8 mouse cellular contexts compared by ENCODE assay signal in the genomic region with DNA sequence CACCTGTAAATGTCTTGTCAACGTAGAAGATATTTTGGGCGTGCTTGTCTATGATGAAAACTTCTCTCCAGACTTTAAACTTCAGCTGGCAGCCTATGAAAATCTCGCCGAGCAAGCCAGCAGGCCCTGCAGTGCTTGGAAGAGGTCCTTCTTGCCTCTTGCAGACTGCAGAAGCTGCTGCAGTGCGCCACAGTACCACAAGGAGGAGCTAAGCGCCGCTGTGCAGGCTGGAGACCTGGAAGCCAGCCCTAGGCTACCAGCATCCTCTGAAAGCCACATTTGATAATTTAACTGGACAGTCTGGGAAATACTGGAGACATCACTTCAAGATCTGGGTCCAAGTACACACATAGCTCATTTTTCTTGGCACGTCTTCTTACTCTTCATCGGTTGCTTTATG. TPM values are rescaled to one million over a fixed set of nuclear protein-coding genes. Genes with fewer than 3 reads are reported as not detected.
DNase-seq lines count a peak whose midpoint lies in the region; ATAC-seq and TF ChIP-seq lines count a peak whose summit lies in the region.

No protein-coding gene starts in this region.

- H3K4me3 ChIP-seq in MEL (ENCODE audit: control insufficient read depth in 1 of 2, insufficient read depth in 1 of 2, low read depth in 2 of 2, low read length in 2 of 2) = no peak overlapping the region
- no peak overlapping the region for H3K4me3 ChIP-seq in forebrain, embryonic 14.5 days (ENCODE audit: low read depth, low read length)

- H3K9ac ChIP-seq in MEL (ENCODE audit: control insufficient read depth, low read depth, low read length, poor library complexity, severe bottlenecking) = no peak overlapping the region
- no peak overlapping the region for H3K9ac ChIP-seq in forebrain, embryonic 14.5 days (ENCODE audit: low read length)

- H3K79me2 ChIP-seq in MEL (ENCODE audit: control insufficient read depth, insufficient read depth, low read length, poor library complexity) = no peaks in the 10 kb centered on the region

- TF ChIP-seq RAD21 in MEL (IDR thresholded peaks at IDR 0.05; ENCODE audit: low read depth, low read length) = peak; percentile 89

- TF ChIP-seq CTCF in MEL (IDR thresholded peaks at IDR 0.05 in 2 of 3, conservative IDR thresholded peaks at IDR 0.05 in 1 of 3; ENCODE audit: control insufficient read depth in 1 of 3, insufficient read depth in 1 of 3, low read depth in 2 of 3, low read length in 3 of 3, poor library complexity in 1 of 3, severe bottlenecking in 1 of 3) = peak; percentile 88 to 98 (median 95)

- peaks cover 5% of the 10 kb centered on the region in 2 experiments; a peak in 3 of 4 replicates for H3K4me1 ChIP-seq in MEL (ENCODE audit: control insufficient read depth in 1 of 2, insufficient read depth in 2 of 2, low read length in 2 of 2)
- no peaks in the 10 kb centered on the region for H3K4me1 ChIP-seq in forebrain, embryonic 14.5 days (ENCODE audit: control insufficient read depth, insufficient read depth, low read length)

- peak; percentile 88 for ATAC-seq in cerebellum, adult (ENCODE audit: insufficient number of reproducible peaks, low FRiP score, low TSS enrichment)
- peak; percentile 83 for ATAC-seq in forebrain, embryonic 14.5 days
- ATAC-seq in hematopoietic stem cell, adult 5-6 weeks (replicated peaks in 1 of 2; ENCODE audit: insufficient read depth in 1 of 2, low FRiP score in 2 of 2, low TSS enrichment in 1 of 2, low read depth in 1 of 2, poor library complexity in 2 of 2, severe bottlenecking in 2 of 2) = peak; percentile 96 to 99

- WGBS in forebrain, embryonic 14.5 days = 15% methylated on average over 9 of the region's 9 CpGs

- DNase-seq in MEL (ENCODE audit: low read depth, low spot score) = peak; percentile 82
- peak; percentile 81 for DNase-seq in forebrain, embryonic 14.5 days (ENCODE audit: low spot score)
- peak; percentile 55 for DNase-seq in layer of hippocampus, adult 9-10 months (ENCODE audit: low spot score)
- peak; percentile 76 for DNase-seq in lung, postnatal 25 days (ENCODE audit: low spot score)
- peak; percentile 49 for DNase-seq in retina, postnatal 7 days (ENCODE audit: low read depth, low spot score)
- peak; percentile 70 to 82 for DNase-seq in urinary bladder, adult 18-20 months (ENCODE audit: low spot score in 2 of 2)

- H3K36me3 ChIP-seq in MEL (ENCODE audit: control insufficient read depth in 1 of 2, insufficient read depth in 2 of 2, low read length in 2 of 2) = peaks cover 0 to 3% of the 10 kb centered on the region in 2 experiments; a peak in 2 of 4 replicates
- no peaks in the 10 kb centered on the region for H3K36me3 ChIP-seq in forebrain, embryonic 14.5 days (ENCODE audit: control insufficient read depth, insufficient read depth, low read length)

- no peaks in the 10 kb centered on the region for H3K27me3 ChIP-seq in MEL (ENCODE audit: control insufficient read depth in 1 of 2, insufficient read depth in 2 of 2, low read length in 2 of 2)
- no peaks in the 10 kb centered on the region for H3K27me3 ChIP-seq in forebrain, embryonic 14.5 days (replicated peaks; ENCODE audit: control insufficient read depth, insufficient read depth, low read length)

- no peak overlapping the region for H3K27ac ChIP-seq in MEL (ENCODE audit: control insufficient read depth, low read depth, low read length)
- H3K27ac ChIP-seq in forebrain, embryonic 14.5 days (ENCODE audit: low read depth, low read length) = no peak overlapping the region

- H3K4me2 ChIP-seq in forebrain, embryonic 14.5 days (ENCODE audit: low read length) = no peak overlapping the region

- H3K9me3 ChIP-seq in MEL (replicated peaks; ENCODE audit: insufficient read depth, low read length) = no peaks in the 10 kb centered on the region
- H3K9me3 ChIP-seq in forebrain, embryonic 14.5 days (replicated peaks; ENCODE audit: control insufficient read depth, low read length) = no peaks in the 10 kb centered on the region

- no peak for TF ChIP-seq EP300 in MEL (IDR thresholded peaks at IDR 0.05; ENCODE audit: low read depth in 1 of 2, low read length in 2 of 2)

- TF ChIP-seq POLR2A in MEL (IDR thresholded peaks at IDR 0.05; ENCODE audit: control insufficient read depth in 1 of 2, insufficient read depth in 1 of 2, low read depth in 1 of 2, low read length in 2 of 2, poor library complexity in 1 of 2) = no peak

TF ChIP-seq in MEL, 35 proteins besides CTCF, POLR2A, EP300 and RAD21:
- TF ChIP-seq ZC3H11A (IDR thresholded peaks at IDR 0.05; ENCODE audit: low read depth, low read length) = peak; percentile 81
- peak; percentile 87 for TF ChIP-seq SMC3 (IDR thresholded peaks at IDR 0.05; ENCODE audit: low read depth, low read length)
- TF ChIP-seq ZNF384 (IDR thresholded peaks at IDR 0.05; ENCODE audit: low read depth, low read length) = no peak

RNA-seq across cellular contexts. Expression of gene Arl8b, which starts 10.0 kb away (rescaled TPM):
- total RNA-seq in MEL (2012; rRNA removed) = 37.7 and 45.2 TPM in 2 replicates
- 100 to 1,000 TPM in 1 of 2 experiments, 10 to 100 TPM in 1; 75.2 to 120 TPM for polyA plus RNA-seq in MEL (2012; ENCODE audit: insufficient read depth in 1 of 2, insufficient read length in 2 of 2, low read depth in 1 of 2, low replicate concordance in 2 of 2, missing spikeins in 1 of 2)
- 93.8 and 103 TPM in 2 replicates for polyA plus RNA-seq in forebrain, embryonic 14.5 days (2014; fragmentation: Nextera tagmentation; extraction: Ambion mirVana)
- total RNA-seq in hematopoietic stem cell, adult 5-6 weeks (2017) = 61.6 and 67.1 TPM in 2 replicates

RNA-seq across cellular contexts. Expression of gene Edem1, which starts 55.5 kb away (rescaled TPM):
- 10.8 and 11.1 TPM in 2 replicates for total RNA-seq in MEL (2012; rRNA removed)
- polyA plus RNA-seq in MEL (2012; ENCODE audit: insufficient read depth in 1 of 2, insufficient read length in 2 of 2, low read depth in 1 of 2, low replicate concordance in 2 of 2, missing spikeins in 1 of 2) = 10 to 100 TPM in 1 of 2 experiments, not detected in 1; 17.9 TPM
- polyA plus RNA-seq in forebrain, embryonic 14.5 days (2014; fragmentation: Nextera tagmentation; extraction: Ambion mirVana) = 7.5 and 11.4 TPM in 2 replicates
- total RNA-seq in hematopoietic stem cell, adult 5-6 weeks (2017) = 18.5 and 27.3 TPM in 2 replicates
